Mouse (Mus musculus) CH12.LX (cell line): ENCODE data around the gene Megf11. TPM values are rescaled to one million over a fixed set of nuclear protein-coding genes. Genes with fewer than 3 reads are reported as not detected.

Experiments used
- DNase-seq: peaks from one replicate; pipeline ENCODE4 v3.0.0-alpha.2; 2013; ENCODE audit errors: extremely low read depth
- H3K27ac ChIP-seq: 2 replicates; pipeline ENCODE4 v1.5.1; 2012; ENCODE audit warnings: low read depth, mild to moderate bottlenecking, control low read depth, moderate library complexity; ENCODE audit not compliant: insufficient read depth
- H3K27me3 ChIP-seq: replicated peaks from 2 replicates; pipeline ENCODE3; 2012; ENCODE audit warnings: inconsistent platforms
- H3K36me3 ChIP-seq, 2 experiments: replicated peaks in 1 of 2; 2 replicates each; pipeline versions ENCODE3 to v1.6.1; 2012; ENCODE audit warnings: inconsistent platforms in 1 of 2, low read length in 1 of 2, mild to moderate bottlenecking in 1 of 2, mixed read lengths in 1 of 2, moderate library complexity in 1 of 2; ENCODE audit not compliant: control insufficient read depth in 1 of 2, insufficient read depth in 1 of 2
- H3K4me1 ChIP-seq, 2 experiments: 2 replicates each; pipeline ENCODE4 v1.6.1; 2012; ENCODE audit warnings: inconsistent platforms in 1 of 2, moderate library complexity in 1 of 2; ENCODE audit not compliant: insufficient read depth in 2 of 2, control insufficient read depth in 1 of 2
- H3K4me2 ChIP-seq: 2 replicates; pipeline ENCODE4 v1.6.1; 2012; ENCODE audit warnings: low read depth, mild to moderate bottlenecking, control low read depth; ENCODE audit not compliant: poor library complexity, insufficient read depth, severe bottlenecking
- H3K4me3 ChIP-seq, 3 experiments: fragments of 150-350 bp in 1 of 3; sonication (generic) in 1 of 3; replicated peaks in 1 of 3; 2 replicates each; pipeline versions ENCODE3 to v1.5.1; 2011 to 2012; ENCODE audit warnings: low read depth in 2 of 3, low read length in 2 of 3, mild to moderate bottlenecking in 2 of 3, moderate library complexity in 2 of 3, control low read depth in 1 of 3, improper control_type of control experiment in 1 of 3, inconsistent platforms in 1 of 3, mixed read lengths in 1 of 3; ENCODE audit not compliant: poor library complexity in 1 of 3
- H3K79me2 ChIP-seq: replicated peaks from 2 replicates; pipeline ENCODE4 v1.6.1; 2012; ENCODE audit warnings: mild to moderate bottlenecking, moderate library complexity; ENCODE audit not compliant: control insufficient read depth, poor library complexity, insufficient read depth, severe bottlenecking; ENCODE audit errors: extremely low read depth
- H3K9ac ChIP-seq: 2 replicates; pipeline ENCODE4 v1.6.1; 2012; ENCODE audit warnings: low read depth, mild to moderate bottlenecking, control low read depth, moderate library complexity; ENCODE audit not compliant: insufficient read depth
- H3K9me3 ChIP-seq: replicated peaks from 2 replicates; pipeline ENCODE3; 2012; ENCODE audit warnings: low read length, inconsistent platforms, mixed read lengths
- CHD2 ChIP-seq: IDR thresholded peaks from 2 replicates; pipeline ENCODE4 v1.6.1; 2011; ENCODE audit warnings: low read length, improper control_type of control experiment
- CTCF ChIP-seq, 2 experiments: IDR thresholded peaks in 1 of 2; conservative IDR thresholded peaks in 1 of 2; 2 replicates each; pipeline ENCODE4 v1.5.1; 2011 to 2012; ENCODE audit warnings: low read depth in 2 of 2, low read length in 2 of 2, improper control_type of control experiment in 1 of 2, inconsistent platforms in 1 of 2, mild to moderate bottlenecking in 1 of 2, moderate library complexity in 1 of 2
- E2F4 ChIP-seq: IDR thresholded peaks from 2 replicates; pipeline ENCODE4 v1.6.1; 2011; ENCODE audit warnings: low read depth, low read length, improper control_type of control experiment; ENCODE audit not compliant: insufficient replicate concordance
- ELF1 ChIP-seq: IDR thresholded peaks from 2 replicates; pipeline ENCODE4 v1.6.1; 2014; ENCODE audit warnings: low read depth, mild to moderate bottlenecking, inconsistent platforms, low read length, improper control_type of control experiment
- EP300 ChIP-seq: IDR thresholded peaks from 2 replicates; pipeline ENCODE4 v1.6.1; 2011; ENCODE audit warnings: low read length, improper control_type of control experiment
- ETS1 ChIP-seq: conservative IDR thresholded peaks from 2 replicates; pipeline ENCODE4 v1.6.1; 2012; ENCODE audit warnings: low read depth, mild to moderate bottlenecking, inconsistent platforms, low read length, improper control_type of control experiment, moderate library complexity
- GABPA ChIP-seq: IDR thresholded peaks from 2 replicates; pipeline ENCODE4 v1.6.1; 2012; ENCODE audit warnings: low read depth, low read length, improper control_type of control experiment, inconsistent platforms; ENCODE audit not compliant: insufficient replicate concordance
- HCFC1 ChIP-seq: IDR thresholded peaks from 2 replicates; pipeline ENCODE4 v1.6.1; 2012; ENCODE audit warnings: low read depth, mild to moderate bottlenecking, inconsistent platforms, low read length, improper control_type of control experiment
- IRF4 ChIP-seq: IDR thresholded peaks from 2 replicates; pipeline ENCODE4 v1.6.1; 2014; ENCODE audit warnings: low read depth, mild to moderate bottlenecking, inconsistent platforms, low read length, improper control_type of control experiment
- JUN ChIP-seq: IDR thresholded peaks from 2 replicates; pipeline ENCODE4 v1.6.1; 2011; ENCODE audit warnings: low read depth, mild to moderate bottlenecking, low read length, improper control_type of control experiment, moderate library complexity; ENCODE audit not compliant: insufficient read depth
- KAT2A ChIP-seq: IDR thresholded peaks from 2 replicates; pipeline ENCODE4 v1.6.1; 2012; ENCODE audit warnings: low read length, improper control_type of control experiment, inconsistent platforms; ENCODE audit not compliant: insufficient replicate concordance
- MAFK ChIP-seq: IDR thresholded peaks from 2 replicates; pipeline ENCODE4 v1.6.1; 2011; ENCODE audit warnings: low read length, improper control_type of control experiment; ENCODE audit not compliant: insufficient replicate concordance
- MAZ ChIP-seq: IDR thresholded peaks from 2 replicates; pipeline ENCODE4 v1.6.1; 2012; ENCODE audit warnings: low read depth, mild to moderate bottlenecking, inconsistent platforms, low read length, improper control_type of control experiment, moderate library complexity
- MXI1 ChIP-seq: IDR thresholded peaks from 2 replicates; pipeline ENCODE4 v1.6.1; 2011; ENCODE audit warnings: mild to moderate bottlenecking, low read depth, low read length, improper control_type of control experiment
- MYC ChIP-seq: IDR thresholded peaks from 2 replicates; pipeline ENCODE4 v1.6.1; 2011; ENCODE audit warnings: low read depth, mild to moderate bottlenecking, improper control_type of control experiment, low read length
- PAX5 ChIP-seq: IDR thresholded peaks from 2 replicates; pipeline ENCODE4 v1.6.1; 2012; ENCODE audit warnings: low read length, inconsistent platforms, mixed read lengths
- POLR2A ChIP-seq: IDR thresholded peaks from 2 replicates; pipeline ENCODE4 v1.6.1; 2011; ENCODE audit warnings: low read depth, mild to moderate bottlenecking, improper control_type of control experiment, low read length
- RAD21 ChIP-seq: IDR thresholded peaks from 2 replicates; pipeline ENCODE4 v1.6.1; 2011; ENCODE audit warnings: low read depth, mild to moderate bottlenecking, low read length, improper control_type of control experiment, moderate library complexity
- RCOR1 ChIP-seq: conservative IDR thresholded peaks from 2 replicates; pipeline ENCODE4 v1.6.1; 2012; ENCODE audit warnings: low read depth, mild to moderate bottlenecking, inconsistent platforms, low read length, improper control_type of control experiment
- SIN3A ChIP-seq: IDR thresholded peaks from 2 replicates; pipeline ENCODE4 v1.6.1; 2012; ENCODE audit warnings: low read length, improper control_type of control experiment, inconsistent platforms
- SMC3 ChIP-seq: IDR thresholded peaks from 2 replicates; pipeline ENCODE4 v1.6.1; 2011; ENCODE audit warnings: low read depth, low read length, improper control_type of control experiment
- TCF12 ChIP-seq: IDR thresholded peaks from 2 replicates; pipeline ENCODE4 v1.6.1; 2014; ENCODE audit warnings: low read depth, mild to moderate bottlenecking, inconsistent platforms, low read length, improper control_type of control experiment
- UBTF ChIP-seq: IDR thresholded peaks from 2 replicates; pipeline ENCODE4 v1.6.1; 2012; ENCODE audit warnings: low read depth, mild to moderate bottlenecking, inconsistent platforms, low read length, improper control_type of control experiment, moderate library complexity
- USF1 ChIP-seq: IDR thresholded peaks from 2 replicates; pipeline ENCODE4 v1.6.1; 2014; ENCODE audit warnings: low read depth, mild to moderate bottlenecking, inconsistent platforms, low read length, improper control_type of control experiment
- ZC3H11A ChIP-seq: IDR thresholded peaks from 2 replicates; pipeline ENCODE4 v1.6.1; 2012; ENCODE audit warnings: low read depth, mild to moderate bottlenecking, inconsistent platforms, low read length, improper control_type of control experiment
- ZKSCAN1 ChIP-seq: IDR thresholded peaks from 2 replicates; pipeline ENCODE4 v1.6.1; 2012; ENCODE audit warnings: low read depth, inconsistent platforms, low read length, improper control_type of control experiment, borderline replicate concordance
- ZMIZ1 ChIP-seq: IDR thresholded peaks from 2 replicates; pipeline ENCODE4 v1.6.1; 2012; ENCODE audit warnings: low read depth, mild to moderate bottlenecking, inconsistent platforms, low read length, improper control_type of control experiment
- dilution Hi-C: fragments of 300-500 bp; cut with MboI; formaldehyde crosslinking; loops from 2 replicates; pipeline ENCODE4 v1.14.3; 2020; ENCODE audit warnings: low sequenced_read_pairs; ENCODE audit not compliant: extremely low pct_unique_long_range_greater_than_20kb, extremely low pct_ligation_motif_present
- in situ Hi-C: fragments of 300-500 bp; cut with MboI; formaldehyde crosslinking; loops from 3 replicates; pipeline ENCODE4 v1.14.3; 2019; ENCODE audit warnings: low sequenced_read_pairs, low pct_ligation_motif_present, low pct_unique_long_range_greater_than_20kb, mixed read lengths
- polyA plus RNA-seq: library from polyadenylated mRNA; unstranded; fragments of >175 nt; gene quantifications from 2 replicates; pipeline ENCODE4 v1.2.1, GENCODE M21; 2012; ENCODE audit warnings: low read depth; ENCODE audit not compliant: insufficient read length
- total RNA-seq, 2 experiments: library from RNA; depleted of rRNA; stranded (reverse); fragments of 300-350 nt in 1 of 2; fragments of >200 nt in 1 of 2; gene quantifications; 2 replicates each; pipeline ENCODE4 v1.2.3; 2012 to 2014

Megf11 gene
- total and polyA plus RNA-seq, 3 experiments = 0.04 to 0.59 TPM; not detected in 1

- no peak for DNase-seq
Measured at GRCm38 (mm10) chr9:64472165-64472564, 86.7 kb downstream of the Megf11 start.

GRCm38 (mm10) chr9:64472743-64473142 is 87.3 kb downstream of the Megf11 start:
- no peaks in the 10 kb centered on the region for H3K27me3 ChIP-seq
- dilution Hi-C loops = no loop called here

More at GRCm38 (mm10) chr9:64472165-64472564, 86.7 kb downstream of the Megf11 start:
- in situ Hi-C loops = no loop called here
- no peaks in the 10 kb centered on the region for H3K27me3 ChIP-seq
- H3K27ac ChIP-seq = no peak overlapping the region
- no peak for TF ChIP-seq MYC
- TF ChIP-seq IRF4 = no peak
- TF ChIP-seq CTCF (conservative IDR thresholded peaks at IDR 0.05 in 1 of 2, IDR thresholded peaks at IDR 0.05 in 1 of 2; ENCODE audit: low read depth in 2 of 2, low read length in 2 of 2) = no peak
- TF ChIP-seq UBTF = no peak
- TF ChIP-seq HCFC1 = no peak
- no peak for TF ChIP-seq ETS1
- TF ChIP-seq RAD21 = no peak
- TF ChIP-seq MAZ = no peak
- no peak for TF ChIP-seq ZMIZ1
- no peak for TF ChIP-seq ZKSCAN1
- TF ChIP-seq CHD2 = no peak
- TF ChIP-seq TCF12 = no peak
- no peak for TF ChIP-seq KAT2A
- no peak for TF ChIP-seq PAX5
- TF ChIP-seq RCOR1 = no peak
- no peak for TF ChIP-seq MAFK
- TF ChIP-seq JUN = no peak
- no peak for TF ChIP-seq MXI1
- TF ChIP-seq USF1 = no peak
- H3K4me2 ChIP-seq = no peak overlapping the region
- no peaks in the 10 kb centered on the region for H3K79me2 ChIP-seq
- H3K9ac ChIP-seq = no peak overlapping the region
- dilution Hi-C loops = no loop called here
- no peak overlapping the region for H3K4me3 ChIP-seq
- H3K4me1 ChIP-seq = peaks cover 5 to 40% of the 10 kb centered on the region in 2 experiments
- H3K36me3 ChIP-seq = no peaks in the 10 kb centered on the region
- H3K9me3 ChIP-seq = no peaks in the 10 kb centered on the region

More at GRCm38 (mm10) chr9:64472743-64473142, 87.3 kb downstream of the Megf11 start:
- DNase-seq = no peak
- in situ Hi-C loops = no loop called here
- H3K9ac ChIP-seq = no peak overlapping the region
- peaks cover 5 to 40% of the 10 kb centered on the region in 2 experiments for H3K4me1 ChIP-seq
- H3K36me3 ChIP-seq = no peaks in the 10 kb centered on the region
- no peak overlapping the region for H3K27ac ChIP-seq
- H3K9me3 ChIP-seq = no peaks in the 10 kb centered on the region
- H3K79me2 ChIP-seq = no peaks in the 10 kb centered on the region
- TF ChIP-seq USF1 = no peak
- TF ChIP-seq ZMIZ1 = no peak
- TF ChIP-seq GABPA = no peak
- TF ChIP-seq ELF1 = no peak
- no peak for TF ChIP-seq SMC3
- TF ChIP-seq RCOR1 = no peak
- no peak for TF ChIP-seq E2F4
- TF ChIP-seq PAX5 = no peak
- TF ChIP-seq JUN = no peak
- TF ChIP-seq EP300 = no peak
- TF ChIP-seq SIN3A = no peak
- TF ChIP-seq ZC3H11A = no peak
- TF ChIP-seq POLR2A = no peak
- no peak for TF ChIP-seq MAFK
- no peak overlapping the region for H3K4me3 ChIP-seq
- no peak overlapping the region for H3K4me2 ChIP-seq
